Mouse (Mus musculus) megakaryocyte-erythroid progenitor cell, adult 5 weeks (primary cell): ENCODE measurements around the gene Pnisr. TPM values are rescaled to one million over a fixed set of nuclear protein-coding genes. Genes with fewer than 3 reads are reported as not detected.

Source experiments
- polyA plus RNA-seq: library from polyadenylated mRNA; stranded (reverse); fragments of >175 nt; gene quantifications from 2 replicates; pipeline ENCODE4 v1.2.3, GENCODE M21; 2012

Gene Pnisr
- 40.5 and 53.7 TPM in 2 replicates for polyA plus RNA-seq

DNA sequence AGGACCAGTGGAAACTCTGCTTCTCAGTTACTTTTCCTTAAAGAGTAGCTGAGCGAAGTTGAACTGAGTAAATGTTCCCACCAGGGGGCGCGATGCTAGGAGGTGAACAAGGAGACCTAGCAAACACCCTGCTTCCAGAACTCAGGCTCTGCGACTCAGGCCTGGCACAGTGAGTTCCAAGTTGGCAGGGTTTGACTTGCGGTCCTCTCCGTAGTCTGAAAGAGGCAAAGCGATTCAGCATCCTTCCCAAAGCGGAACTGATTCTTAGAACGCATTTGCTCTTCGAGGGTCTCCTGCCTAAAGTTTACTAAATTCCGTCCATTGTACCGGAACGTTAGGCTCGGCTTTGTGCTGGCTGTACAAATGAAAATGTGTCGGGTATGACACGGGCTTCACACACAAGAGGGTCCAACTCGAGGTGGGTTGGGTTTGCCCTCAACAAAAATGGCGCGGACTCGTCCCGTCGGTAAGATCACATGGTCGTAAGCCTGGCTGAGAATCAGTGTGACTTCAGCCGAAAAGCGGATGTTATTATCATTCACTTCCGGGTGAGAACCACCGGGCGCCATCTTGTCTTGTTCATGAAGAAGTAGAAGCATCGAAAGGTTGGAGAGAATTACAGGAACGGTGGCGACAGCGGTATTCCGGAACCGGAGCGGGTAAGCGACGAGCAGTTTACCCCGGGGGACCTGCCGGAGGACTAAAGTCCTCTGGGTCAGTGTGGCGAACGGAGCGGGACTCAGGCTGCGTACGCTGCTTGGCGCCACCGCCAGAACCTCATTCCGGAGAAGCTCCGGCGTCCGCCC is at the start of gene Pnisr:
Pnisr (plus strand) TSS at position 103 of the 806 bp plus-strand sequence.

GRCm38 (mm10) chr4:21879565-21880220 is 32.3 kb downstream of the Pnisr start, which contains the start of gene Coq3:
Coq3 (plus strand) TSS chr4:21879673.

Other genes with a start within 250 kb of the Pnisr start
- 0.03 and 0.07 TPM in 2 replicates for gene Prdm13, start 161.6 kb upstream of the Pnisr start, polyA plus RNA-seq
- gene Ccnc, start 119.9 kb upstream of the Pnisr start, polyA plus RNA-seq, result 0.39 and 0.80 TPM in 2 replicates
- 1.6 and 2.0 TPM in 2 replicates for gene Usp45, start 80.4 kb upstream of the Pnisr start, polyA plus RNA-seq
- 0.81 and 1.8 TPM in 2 replicates for gene Tstd3, start 80.4 kb upstream of the Pnisr start, polyA plus RNA-seq
- gene Coq3, start 32.1 kb downstream of the Pnisr start, polyA plus RNA-seq, result 2.0 and 2.5 TPM in 2 replicates
- gene Faxc, start 83.7 kb downstream of the Pnisr start, polyA plus RNA-seq, result 0.04 TPM in 1 of 2 replicates, not detected in the other